Mouse (Mus musculus): ENCODE measurements at regions not wholly inside any gene's neighbourhood (a gene's known extent, or its start where the extent isn't known, plus 50 kb on each side); places are given as distances from the start of the nearest gene placed in this dataset.

GRCm38 (mm10) chr14:24749313-24749712, 262.4 kb downstream of the Rps24 start:
- 83% methylated on average over 9 of the region's 9 CpGs for WGBS
- Histone ChIP-seq H3K27ac (ENCODE audit: insufficient read depth, low read length) (no peak overlapping the region), H3K27me3 (ENCODE audit: control insufficient read depth, insufficient read depth, low read length) (no peaks in the 10 kb centered on the region), H3K4me3 (replicated peaks; ENCODE audit: insufficient read depth, low read depth, low read length) (no peak overlapping the region), H3K4me1 (ENCODE audit: control insufficient read depth, insufficient read depth, low read length) (peaks cover 4% of the 10 kb centered on the region)
- no peak for DNase-seq
- TF ChIP-seq CTCF (IDR thresholded peaks at IDR 0.05; ENCODE audit: borderline replicate concordance, insufficient read depth, low read depth, low read length) (no peak), POLR2A (IDR thresholded peaks at IDR 0.05; ENCODE audit: borderline replicate concordance, insufficient read depth, low read length) (no peak)

- WGBS: 56% methylated on average over 8 of the region's 8 CpGs
- Histone ChIP-seq H3K27ac (ENCODE audit: insufficient read depth, low read length) (no peak overlapping the region), H3K27me3 (ENCODE audit: control insufficient read depth, insufficient read depth, low read length) (no peaks in the 10 kb centered on the region), H3K4me1 (ENCODE audit: control insufficient read depth, insufficient read depth, low read length) (peaks cover 4% of the 10 kb centered on the region), H3K4me3 (replicated peaks; ENCODE audit: insufficient read depth, low read depth, low read length) (no peak overlapping the region)
- DNase-seq: no peak
- no peak for TF ChIP-seq CTCF (IDR thresholded peaks at IDR 0.05; ENCODE audit: borderline replicate concordance, insufficient read depth, low read depth, low read length)
Measured at GRCm38 (mm10) chr14:24751227-24751626, 264.3 kb downstream of the Rps24 start.

- no peak for DNase-seq
- no peak overlapping the region for H3K27ac ChIP-seq (ENCODE audit: insufficient read depth, low read length)
- no peaks in the 10 kb centered on the region for H3K27me3 ChIP-seq (ENCODE audit: control insufficient read depth, insufficient read depth, low read length)
- no peaks in the 10 kb centered on the region for H3K4me1 ChIP-seq (ENCODE audit: control insufficient read depth, insufficient read depth, low read length)
- WGBS: 67% methylated on average over 1 of the region's 1 CpGs
- no peak overlapping the region for H3K4me3 ChIP-seq (replicated peaks; ENCODE audit: insufficient read depth, low read depth, low read length)
- TF ChIP-seq CTCF (IDR thresholded peaks at IDR 0.05; ENCODE audit: borderline replicate concordance, insufficient read depth, low read depth, low read length) (no peak), POLR2A (IDR thresholded peaks at IDR 0.05; ENCODE audit: borderline replicate concordance, insufficient read depth, low read length) (no peak)
Measured at GRCm38 (mm10) chr14:24754753-24755152, 267.8 kb downstream of the Rps24 start.

GRCm38 (mm10) chr14:24755426-24756117, 268.6 kb downstream of the Rps24 start:
- H3K4me1 ChIP-seq (ENCODE audit: control insufficient read depth, insufficient read depth, low read length): no peaks in the 10 kb centered on the region
- H3K27ac ChIP-seq (ENCODE audit: insufficient read depth, low read length): no peak overlapping the region
- H3K4me3 ChIP-seq (replicated peaks; ENCODE audit: insufficient read depth, low read depth, low read length): no peak overlapping the region
- no peak for DNase-seq
- TF ChIP-seq POLR2A (IDR thresholded peaks at IDR 0.05; ENCODE audit: borderline replicate concordance, insufficient read depth, low read length) (no peak), CTCF (IDR thresholded peaks at IDR 0.05; ENCODE audit: borderline replicate concordance, insufficient read depth, low read depth, low read length) (no peak)
- no peaks in the 10 kb centered on the region for H3K27me3 ChIP-seq (ENCODE audit: control insufficient read depth, insufficient read depth, low read length)
- WGBS: 80% methylated on average over 12 of the region's 12 CpGs

GRCm38 (mm10) chr14:24757302-24757701, 270.4 kb downstream of the Rps24 start:
- H3K27ac ChIP-seq (ENCODE audit: insufficient read depth, low read length): no peak overlapping the region
- WGBS: 62% methylated on average over 1 of the region's 1 CpGs
- no peak overlapping the region for H3K4me3 ChIP-seq (replicated peaks; ENCODE audit: insufficient read depth, low read depth, low read length)
- H3K4me1 ChIP-seq (ENCODE audit: control insufficient read depth, insufficient read depth, low read length): no peaks in the 10 kb centered on the region
- no peaks in the 10 kb centered on the region for H3K27me3 ChIP-seq (ENCODE audit: control insufficient read depth, insufficient read depth, low read length)
- no peak for DNase-seq
- TF ChIP-seq CTCF (IDR thresholded peaks at IDR 0.05; ENCODE audit: borderline replicate concordance, insufficient read depth, low read depth, low read length): no peak
- TF ChIP-seq POLR2A (IDR thresholded peaks at IDR 0.05; ENCODE audit: borderline replicate concordance, insufficient read depth, low read length): no peak

- no peak overlapping the region for H3K27ac ChIP-seq (ENCODE audit: insufficient read depth, low read length)
- WGBS: 97% methylated on average over 1 of the region's 1 CpGs
- no peaks in the 10 kb centered on the region for H3K27me3 ChIP-seq (ENCODE audit: control insufficient read depth, insufficient read depth, low read length)
- TF ChIP-seq POLR2A (IDR thresholded peaks at IDR 0.05; ENCODE audit: borderline replicate concordance, insufficient read depth, low read length): no peak
- no peak for TF ChIP-seq CTCF (IDR thresholded peaks at IDR 0.05; ENCODE audit: borderline replicate concordance, insufficient read depth, low read depth, low read length)
- no peak for DNase-seq
- H3K4me1 ChIP-seq (ENCODE audit: control insufficient read depth, insufficient read depth, low read length): no peaks in the 10 kb centered on the region
- H3K4me3 ChIP-seq (replicated peaks; ENCODE audit: insufficient read depth, low read depth, low read length): no peak overlapping the region
Measured at GRCm38 (mm10) chr14:24757843-24758242, 270.9 kb downstream of the Rps24 start.

GRCm38 (mm10) chr14:24760926-24761325, 274.0 kb downstream of the Rps24 start:
- TF ChIP-seq CTCF (IDR thresholded peaks at IDR 0.05; ENCODE audit: borderline replicate concordance, insufficient read depth, low read depth, low read length) (no peak), POLR2A (IDR thresholded peaks at IDR 0.05; ENCODE audit: borderline replicate concordance, insufficient read depth, low read length) (no peak)
- no peak overlapping the region for H3K27ac ChIP-seq (ENCODE audit: insufficient read depth, low read length)
- no peaks in the 10 kb centered on the region; the same call in 1 of the 2 replicates for H3K4me1 ChIP-seq (ENCODE audit: control insufficient read depth, insufficient read depth, low read length)
- no peak for DNase-seq
- H3K4me3 ChIP-seq (replicated peaks; ENCODE audit: insufficient read depth, low read depth, low read length): no peak overlapping the region
- WGBS: 97% methylated on average over 1 of the region's 1 CpGs
- H3K27me3 ChIP-seq (ENCODE audit: control insufficient read depth, insufficient read depth, low read length): no peaks in the 10 kb centered on the region

- WGBS: 73% methylated on average over 7 of the region's 7 CpGs
- no peak for DNase-seq
- H3K27ac ChIP-seq (ENCODE audit: insufficient read depth, low read length): no peak overlapping the region
- TF ChIP-seq CTCF (IDR thresholded peaks at IDR 0.05; ENCODE audit: borderline replicate concordance, insufficient read depth, low read depth, low read length) (no peak), POLR2A (IDR thresholded peaks at IDR 0.05; ENCODE audit: borderline replicate concordance, insufficient read depth, low read length) (no peak)
- H3K4me3 ChIP-seq (replicated peaks; ENCODE audit: insufficient read depth, low read depth, low read length): no peak overlapping the region
- no peaks in the 10 kb centered on the region; the same call in 1 of the 2 replicates for H3K4me1 ChIP-seq (ENCODE audit: control insufficient read depth, insufficient read depth, low read length)
- H3K27me3 ChIP-seq (ENCODE audit: control insufficient read depth, insufficient read depth, low read length): no peaks in the 10 kb centered on the region
Measured at GRCm38 (mm10) chr14:24762468-24763274, 275.7 kb downstream of the Rps24 start.

All from cerebellum, adult 2 months (tissue).